Mouse (Mus musculus): ENCODE measurements around the gene Olfr512.

DNA sequence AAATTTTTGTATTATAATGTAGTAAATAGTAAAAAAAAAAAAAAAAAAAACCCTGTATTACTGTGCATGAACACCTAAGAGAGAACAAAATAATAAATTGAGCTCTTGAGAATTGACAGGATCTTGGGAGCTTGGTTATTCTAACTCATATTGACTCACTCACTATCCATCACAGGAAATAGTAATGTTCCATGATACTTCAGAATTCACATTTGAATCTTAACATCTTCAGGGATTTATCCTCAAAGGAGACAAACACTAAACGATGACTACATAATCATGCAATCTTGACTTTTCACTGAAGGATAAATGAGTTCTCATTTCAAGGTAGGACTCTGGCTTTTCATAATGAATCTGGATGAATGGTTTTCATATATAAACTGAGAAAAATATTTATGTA, 47.0 kb upstream of the Olfr512 start, which contains the start of gene Olfr510:
- TF ChIP-seq CHD2 (IDR thresholded peaks at IDR 0.05; ENCODE audit: low read length): no peak
- TF ChIP-seq CTCF (IDR thresholded peaks at IDR 0.05 in 2 of 3, conservative IDR thresholded peaks at IDR 0.05 in 1 of 3; ENCODE audit: control insufficient read depth in 1 of 3, insufficient read depth in 1 of 3, low read depth in 2 of 3, low read length in 3 of 3, poor library complexity in 1 of 3, severe bottlenecking in 1 of 3): no peak
- no peak for TF ChIP-seq POLR2A (IDR thresholded peaks at IDR 0.05; ENCODE audit: control insufficient read depth in 1 of 2, insufficient read depth in 1 of 2, low read depth in 1 of 2, low read length in 2 of 2, poor library complexity in 1 of 2)
- no peak for TF ChIP-seq UBTF (IDR thresholded peaks at IDR 0.05; ENCODE audit: borderline replicate concordance, insufficient read depth, low read depth, low read length)
